Mouse (Mus musculus): ENCODE results near the gene Ambra1.

DNA sequence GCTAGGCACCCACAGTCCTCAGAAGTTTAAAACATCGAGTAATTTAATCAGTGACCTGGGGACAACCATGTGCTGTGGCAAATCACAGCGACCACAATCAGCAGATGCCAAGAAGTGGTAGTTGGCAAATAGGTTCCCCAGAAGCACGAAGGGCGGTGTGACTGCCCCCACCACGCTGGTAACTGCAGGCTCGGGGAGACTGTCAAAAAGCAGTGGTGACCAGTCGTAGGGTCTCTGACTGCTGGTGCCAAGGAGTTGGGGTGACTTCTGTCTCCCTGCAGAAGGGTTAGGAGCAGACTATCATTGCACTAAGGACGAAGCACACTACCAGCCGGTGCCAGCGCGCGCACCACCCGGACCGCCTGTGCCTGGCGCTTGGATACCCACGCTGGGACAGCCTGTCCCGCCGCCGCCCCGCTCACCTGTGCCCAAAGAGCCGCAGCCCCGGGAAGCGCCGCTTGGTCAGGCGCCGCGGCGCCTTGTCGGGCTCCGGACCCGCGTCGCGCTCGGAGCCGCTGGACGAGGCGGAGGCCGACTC is 233.0 kb downstream of the Ambra1 start:
- TF ChIP-seq CTCF (IDR thresholded peaks at IDR 0.05) (no peak), EP300 (IDR thresholded peaks at IDR 0.05) (no peak)

Measured in lung, postnatal 0 days (tissue).